Mouse (Mus musculus) liver, embryonic 12.5 days (tissue): ENCODE results near the gene Tcte1. TPM values are rescaled to one million over a fixed set of nuclear protein-coding genes. Genes with fewer than 3 reads are reported as not detected.

Experiments
- ATAC-seq: fragments of 200-750 bp; cut with Nextera tagmentation; 2 replicates; pipeline ENCODE4 v1.8.0; 2017; ENCODE audit warnings: moderate number of reproducible peaks, mild to moderate bottlenecking, moderate library complexity
- H3K27ac ChIP-seq: fragments of 300-500 bp; sonication (generic); 2 replicates; pipeline ENCODE4 v1.5.1; 2016; ENCODE audit warnings: mild to moderate bottlenecking
- H3K27me3 ChIP-seq: fragments of 300-500 bp; sonication (generic); replicated peaks from 2 replicates; pipeline ENCODE4 v1.6.1; 2016; ENCODE audit warnings: mild to moderate bottlenecking, moderate library complexity
- H3K36me3 ChIP-seq: fragments of 300-500 bp; sonication (generic); 2 replicates; pipeline ENCODE4 v1.6.1; 2016; ENCODE audit warnings: mild to moderate bottlenecking, moderate library complexity
- H3K4me1 ChIP-seq: fragments of 300-500 bp; sonication (generic); 2 replicates; pipeline ENCODE4 v1.6.1; 2016
- H3K4me2 ChIP-seq: fragments of 300-500 bp; sonication (generic); 2 replicates; pipeline ENCODE4 v1.6.1; 2016; ENCODE audit warnings: mild to moderate bottlenecking, moderate library complexity
- H3K4me3 ChIP-seq: fragments of 300-500 bp; sonication (generic); 2 replicates; pipeline ENCODE4 v1.5.1; 2016; ENCODE audit warnings: mild to moderate bottlenecking, moderate library complexity
- H3K9ac ChIP-seq: fragments of 300-500 bp; sonication (generic); 2 replicates; pipeline ENCODE4 v1.6.1; 2016; ENCODE audit warnings: mild to moderate bottlenecking, moderate library complexity
- H3K9me3 ChIP-seq: fragments of 300-500 bp; sonication (generic); replicated peaks from 2 replicates; pipeline ENCODE4 v1.6.1; 2016; ENCODE audit warnings: mild to moderate bottlenecking, moderate library complexity
- WGBS: fragments of 180-500 bp; shearing (Covaris S2); methylation state at CpG from one replicate; pipeline ENCODE4 v1.1.7; 2016; ENCODE audit not compliant: insufficient replicate concordance; 5-methylcytosine and 5-hydroxymethylcytosine counted together
- polyA plus RNA-seq: library from polyadenylated mRNA; unstranded; fragments of >200 nt; fragmentation: Nextera tagmentation; extraction: Ambion mirVana; gene quantifications from 2 replicates; pipeline ENCODE4 v1.2.1, GENCODE M21; 2016

Tcte1 gene
- polyA plus RNA-seq, 1 experiment from 2014 or later: 0.14 TPM

- no peak overlapping the region for H3K9ac ChIP-seq
- H3K27ac ChIP-seq: no peak overlapping the region
- ATAC-seq: no peak
- H3K4me1 ChIP-seq: peaks cover 19% of the 10 kb centered on the region
- 48% methylated on average over 8 of the region's 8 CpGs for WGBS
- no peak overlapping the region for H3K4me2 ChIP-seq
- H3K27me3 ChIP-seq: no peaks in the 10 kb centered on the region
- no peak overlapping the region for H3K4me3 ChIP-seq
- no peaks in the 10 kb centered on the region for H3K9me3 ChIP-seq
- H3K36me3 ChIP-seq: peaks cover 49% of the 10 kb centered on the region
Measured at GRCm38 (mm10) chr17:45516488-45516887, 6.7 kb upstream of the Tcte1 start.

GRCm38 (mm10) chr17:45517135-45517534 lies 6.1 kb upstream of the Tcte1 start:
- H3K27me3 ChIP-seq: no peaks in the 10 kb centered on the region
- H3K27ac ChIP-seq: no peak overlapping the region
- ATAC-seq: no peak; the same call in 1 of the 2 replicates
- no peaks in the 10 kb centered on the region for H3K9me3 ChIP-seq
- no peak overlapping the region for H3K4me2 ChIP-seq
- H3K4me1 ChIP-seq: peaks cover 19% of the 10 kb centered on the region
- no peak overlapping the region for H3K9ac ChIP-seq
- peaks cover 49% of the 10 kb centered on the region for H3K36me3 ChIP-seq
- no peak overlapping the region for H3K4me3 ChIP-seq
- 84% methylated on average over 21 of the region's 21 CpGs for WGBS

DNA sequence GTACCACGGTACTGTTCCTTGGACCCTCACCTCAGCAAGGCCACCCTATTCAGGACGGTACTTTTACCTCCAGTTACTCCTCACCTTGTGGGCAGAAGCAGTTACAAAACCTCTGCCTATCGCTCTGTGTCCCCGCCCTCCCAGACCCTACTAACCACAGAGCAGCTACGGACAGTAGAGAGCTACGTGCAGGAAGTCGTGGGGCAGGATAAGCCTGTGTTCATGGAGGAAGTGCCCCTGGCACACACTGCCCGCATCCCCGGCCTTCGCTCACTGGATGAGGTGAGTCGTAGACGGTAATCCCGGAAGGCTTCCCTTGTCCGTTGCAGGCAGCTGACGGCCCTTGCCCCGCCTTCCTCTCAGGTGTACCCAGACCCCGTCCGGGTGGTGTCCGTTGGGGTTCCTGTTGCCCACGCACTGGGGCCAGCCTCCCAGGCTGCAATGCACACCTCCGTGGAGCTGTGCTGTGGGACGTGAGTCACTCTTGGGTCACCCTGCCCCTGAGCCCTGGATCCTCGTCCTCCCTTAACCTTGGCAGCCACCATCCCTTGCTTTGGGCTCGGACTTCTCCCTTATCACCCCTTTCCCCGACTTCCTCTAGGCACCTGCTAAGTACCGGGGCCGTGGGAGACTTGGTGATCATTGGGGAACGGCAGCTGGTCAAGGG lies 5.6 kb upstream of the Tcte1 start:
- Histone ChIP-seq H3K4me3 (no peak overlapping the region), H3K27me3 (no peaks in the 10 kb centered on the region), H3K4me2 (no peak overlapping the region), H3K27ac (no peak overlapping the region), H3K9ac (no peak overlapping the region), H3K36me3 (peaks cover 49% of the 10 kb centered on the region), H3K4me1 (peaks cover 22% of the 10 kb centered on the region), H3K9me3 (no peaks in the 10 kb centered on the region)
- 44% methylated on average over 28 of the region's 28 CpGs for WGBS
- ATAC-seq: no peak

DNA sequence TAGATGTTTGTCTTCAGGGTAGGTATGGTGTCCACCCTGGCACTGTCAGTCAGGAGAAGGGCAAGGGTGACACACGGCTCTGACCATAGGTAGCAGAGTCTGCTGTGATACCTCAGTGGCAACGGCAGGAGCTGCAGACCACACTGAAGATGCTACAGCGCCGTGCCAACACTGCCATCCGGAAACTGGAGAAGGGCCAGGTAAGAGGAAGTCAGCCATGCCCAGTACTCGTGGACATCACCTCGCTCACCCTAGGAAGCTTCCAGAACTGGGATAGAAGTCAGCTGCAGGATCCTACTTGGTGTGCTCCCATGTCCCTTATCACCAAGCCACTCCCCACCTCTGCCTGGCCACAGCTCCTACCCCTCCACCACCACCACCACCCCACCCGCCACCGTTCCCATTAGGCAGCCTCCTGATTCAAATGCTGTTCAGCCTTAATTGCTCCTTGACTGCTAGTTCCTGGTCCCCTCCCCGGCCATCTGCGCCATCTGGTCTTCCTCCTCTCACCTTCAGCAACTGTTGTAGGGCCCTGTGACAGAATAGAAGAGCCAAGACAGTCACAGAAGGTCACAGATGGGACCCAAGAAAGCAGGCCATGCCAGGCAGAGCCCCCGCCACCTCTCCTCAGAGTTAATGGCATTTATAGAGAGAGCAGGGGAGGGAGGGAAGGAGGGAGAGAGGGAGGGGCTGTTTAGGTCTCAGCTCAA lies 4.3 kb upstream of the Tcte1 start:
- no peak overlapping the region for H3K9ac ChIP-seq
- H3K4me2 ChIP-seq: no peak overlapping the region
- ATAC-seq: no peak
- peaks cover 7% of the 10 kb centered on the region for H3K27me3 ChIP-seq
- H3K36me3 ChIP-seq: peaks cover 49% of the 10 kb centered on the region
- peaks cover 31% of the 10 kb centered on the region for H3K4me1 ChIP-seq
- 67% methylated on average over 12 of the region's 12 CpGs for WGBS
- H3K9me3 ChIP-seq: no peaks in the 10 kb centered on the region
- H3K27ac ChIP-seq: no peak overlapping the region
- H3K4me3 ChIP-seq: no peak overlapping the region

DNA sequence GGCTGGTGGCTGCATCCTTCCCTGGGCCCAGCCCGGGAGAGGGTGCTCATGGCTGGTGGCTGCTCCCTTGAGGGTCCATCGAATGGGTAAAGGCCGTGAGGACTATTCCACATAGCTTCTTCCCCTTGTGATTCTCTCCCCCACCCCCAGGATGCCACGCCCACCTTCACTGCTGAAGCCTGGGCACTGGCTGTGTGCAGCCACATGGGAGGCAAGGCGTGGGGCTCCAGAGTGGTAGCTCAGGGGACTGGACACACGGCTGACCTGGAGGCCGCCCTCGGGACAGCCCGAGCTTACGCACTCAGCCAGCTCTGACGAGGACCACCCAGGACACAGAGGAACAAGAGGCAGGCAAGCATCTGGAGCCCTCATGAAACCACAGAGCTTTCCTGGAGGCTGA lies 3.1 kb upstream of the Tcte1 start:
- Histone ChIP-seq H3K9me3 (no peaks in the 10 kb centered on the region), H3K36me3 (peaks cover 49% of the 10 kb centered on the region), H3K27ac (no peak overlapping the region), H3K27me3 (peaks cover 19% of the 10 kb centered on the region), H3K4me1 (peaks cover 28% of the 10 kb centered on the region), H3K9ac (no peak overlapping the region), H3K4me3 (no peak overlapping the region), H3K4me2 (no peak overlapping the region)
- WGBS: 73% methylated on average over 11 of the region's 11 CpGs
- no peak for ATAC-seq

DNA sequence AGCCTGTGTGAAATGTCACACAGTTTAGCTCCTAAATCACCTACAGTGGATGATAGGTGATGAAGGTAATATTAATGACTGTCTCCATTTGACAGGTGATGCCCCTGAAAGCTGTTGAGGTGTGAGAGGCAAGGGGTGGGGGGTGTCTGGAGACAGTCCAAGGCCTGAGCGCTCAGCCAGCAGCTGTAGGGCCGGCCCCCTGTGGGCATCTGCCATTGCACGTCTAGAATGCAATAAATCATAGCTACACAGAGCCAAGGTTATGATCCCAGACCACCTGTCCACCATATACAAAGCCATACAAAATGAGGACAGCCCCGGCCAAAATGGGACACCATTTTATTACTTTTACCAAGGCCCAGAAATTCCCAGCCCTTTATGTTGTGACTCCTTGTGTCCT lies 1.7 kb downstream of the Tcte1 start:
- Histone ChIP-seq H3K4me2 (no peak overlapping the region), H3K9ac (no peak overlapping the region), H3K4me3 (no peak overlapping the region), H3K9me3 (no peaks in the 10 kb centered on the region), H3K36me3 (peaks cover 11% of the 10 kb centered on the region), H3K4me1 (peaks cover 12% of the 10 kb centered on the region), H3K27ac (no peak overlapping the region), H3K27me3 (peaks cover 65% of the 10 kb centered on the region)
- ATAC-seq: no peak
- 61% methylated on average over 4 of the region's 4 CpGs for WGBS

GRCm38 (mm10) chr17:45526571-45526970 lies 3.3 kb downstream of the Tcte1 start:
- 35% methylated on average over 5 of the region's 5 CpGs for WGBS
- peaks cover 12% of the 10 kb centered on the region for H3K4me1 ChIP-seq
- no peaks in the 10 kb centered on the region for H3K9me3 ChIP-seq
- no peaks in the 10 kb centered on the region for H3K36me3 ChIP-seq
- no peak overlapping the region for H3K4me3 ChIP-seq
- H3K9ac ChIP-seq: no peak overlapping the region
- no peak overlapping the region for H3K27ac ChIP-seq
- peaks cover 80% of the 10 kb centered on the region for H3K27me3 ChIP-seq
- no peak overlapping the region for H3K4me2 ChIP-seq
- no peak for ATAC-seq

DNA sequence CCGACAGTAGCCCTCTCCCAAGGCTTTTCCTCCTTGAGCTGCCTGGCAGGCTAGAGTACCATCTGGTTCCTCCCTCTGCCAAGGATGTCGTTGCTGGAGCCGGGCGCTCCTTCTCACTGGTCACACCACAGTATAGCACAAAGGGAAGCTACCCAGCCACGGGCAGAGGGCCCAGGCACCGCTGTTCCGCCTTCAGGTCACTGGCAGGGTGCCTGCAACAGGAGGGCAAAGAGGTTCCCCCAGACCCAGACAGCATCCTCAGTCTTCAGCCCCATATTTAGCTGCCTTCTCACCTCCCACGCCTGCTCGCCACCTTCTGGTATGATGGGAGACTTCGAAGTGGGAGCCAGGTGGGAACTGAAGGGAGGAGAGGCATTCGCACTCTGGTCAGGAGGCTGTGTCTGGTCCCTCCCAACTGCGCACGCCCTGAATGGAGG lies 7.1 kb downstream of the Tcte1 start:
- no peak overlapping the region for H3K27ac ChIP-seq
- no peak overlapping the region for H3K9ac ChIP-seq
- H3K4me2 ChIP-seq: no peak overlapping the region
- peaks cover 94% of the 10 kb centered on the region for H3K27me3 ChIP-seq
- no peak for ATAC-seq
- WGBS: 36% methylated on average over 13 of the region's 13 CpGs
- no peaks in the 10 kb centered on the region for H3K4me1 ChIP-seq
- H3K9me3 ChIP-seq: no peaks in the 10 kb centered on the region
- H3K4me3 ChIP-seq: no peak overlapping the region
- no peaks in the 10 kb centered on the region for H3K36me3 ChIP-seq

DNA sequence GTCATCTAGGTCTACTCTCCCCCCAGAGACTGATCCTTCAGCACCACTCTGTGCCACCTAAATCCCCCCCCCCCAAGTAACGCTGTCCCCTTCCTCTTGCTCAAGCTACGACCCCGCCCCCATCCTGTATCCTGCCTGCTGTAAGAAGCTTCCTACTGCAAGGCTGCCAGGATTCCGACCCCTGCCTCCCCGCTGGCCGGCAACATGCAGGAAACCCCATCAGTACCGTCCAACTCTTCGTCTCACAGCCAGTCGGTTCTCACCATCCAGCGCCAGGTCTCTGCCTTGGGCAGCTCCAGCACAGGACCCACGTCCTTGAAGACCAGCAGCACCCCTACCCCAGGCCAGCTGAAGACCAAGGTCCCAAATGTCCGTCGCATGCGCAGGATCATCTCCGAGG lies 9.7 kb downstream of the Tcte1 start:
- no peak overlapping the region for H3K4me3 ChIP-seq
- H3K36me3 ChIP-seq: no peaks in the 10 kb centered on the region
- H3K27ac ChIP-seq: no peak overlapping the region
- 31% methylated on average over 15 of the region's 15 CpGs for WGBS
- no peaks in the 10 kb centered on the region for H3K9me3 ChIP-seq
- H3K27me3 ChIP-seq: peaks cover 93% of the 10 kb centered on the region
- H3K4me1 ChIP-seq: no peaks in the 10 kb centered on the region
- H3K9ac ChIP-seq: no peak overlapping the region
- H3K4me2 ChIP-seq: no peak overlapping the region
- ATAC-seq: no peak

DNA sequence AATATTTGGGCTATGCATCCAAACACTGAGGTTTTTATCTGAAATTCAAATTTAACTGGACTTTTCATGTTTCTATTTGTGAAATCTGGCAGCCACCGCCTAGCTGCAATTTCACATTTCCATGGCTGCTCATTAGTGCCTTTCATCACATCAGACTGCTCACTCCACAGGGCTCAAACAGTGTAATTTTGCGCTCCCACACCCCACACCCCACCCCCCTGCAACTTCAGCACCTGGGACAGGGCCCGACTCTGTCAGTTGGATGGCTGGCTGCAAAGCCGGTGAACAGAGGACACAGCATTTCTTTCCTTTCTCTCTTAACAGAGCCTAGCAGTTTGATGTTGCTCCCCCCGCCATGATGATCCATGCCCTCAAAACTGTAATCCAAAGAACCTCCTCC lies 13.0 kb downstream of the Tcte1 start:
- Histone ChIP-seq H3K4me1 (no peaks in the 10 kb centered on the region), H3K9me3 (no peaks in the 10 kb centered on the region), H3K36me3 (no peaks in the 10 kb centered on the region), H3K4me2 (no peak overlapping the region), H3K27ac (no peak overlapping the region), H3K9ac (no peak overlapping the region), H3K4me3 (no peak overlapping the region), H3K27me3 (peaks cover 96% of the 10 kb centered on the region)
- WGBS: 14% methylated on average over 5 of the region's 5 CpGs
- ATAC-seq: no peak

DNA sequence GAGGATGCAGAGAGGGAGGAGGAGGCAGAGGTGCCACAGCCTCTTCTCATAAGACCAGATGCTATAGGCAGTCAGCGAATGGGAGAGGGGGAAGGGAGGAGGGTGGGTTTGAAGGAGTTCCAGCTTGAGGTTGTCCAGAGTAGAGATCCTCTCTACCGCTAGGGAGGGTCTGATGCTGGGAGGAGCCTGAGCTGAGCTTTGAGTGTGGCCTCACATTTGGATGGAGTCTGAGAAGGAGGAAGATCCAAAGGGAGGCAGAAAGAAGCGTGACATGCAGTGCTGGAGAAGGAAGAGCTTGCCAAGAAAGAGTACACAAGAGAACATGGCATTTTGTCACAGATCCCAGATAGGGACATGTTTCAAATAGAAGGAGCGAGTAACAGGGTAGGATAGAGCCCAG lies 15.2 kb downstream of the Tcte1 start:
- no peaks in the 10 kb centered on the region for H3K4me1 ChIP-seq
- no peak overlapping the region for H3K4me3 ChIP-seq
- H3K9me3 ChIP-seq: no peaks in the 10 kb centered on the region
- 46% methylated on average over 4 of the region's 4 CpGs for WGBS
- H3K36me3 ChIP-seq: no peaks in the 10 kb centered on the region
- peaks cover 96% of the 10 kb centered on the region for H3K27me3 ChIP-seq
- ATAC-seq: no peak
- H3K27ac ChIP-seq: no peak overlapping the region
- H3K4me2 ChIP-seq: no peak overlapping the region
- no peak overlapping the region for H3K9ac ChIP-seq

DNA sequence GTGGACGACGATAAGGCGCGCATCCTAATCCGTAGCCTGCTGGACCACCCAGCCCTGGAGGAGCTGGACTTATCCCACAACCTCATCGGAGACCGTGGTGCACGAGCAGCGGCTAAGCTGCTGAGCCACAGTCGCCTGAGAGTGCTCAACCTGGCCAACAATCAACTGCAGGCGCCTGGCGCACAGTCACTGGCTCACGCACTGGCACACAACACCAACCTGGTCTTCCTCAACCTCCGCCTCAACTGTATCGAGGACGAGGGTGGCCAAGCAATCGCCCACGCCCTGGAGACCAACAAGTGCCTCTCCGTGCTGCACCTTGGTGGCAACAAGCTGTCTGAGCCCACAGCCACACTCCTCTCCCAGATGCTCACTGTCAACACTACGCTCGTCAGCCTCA lies 16.4 kb downstream of the Tcte1 start:
- ATAC-seq: no peak
- Histone ChIP-seq H3K9ac (no peak overlapping the region), H3K4me3 (no peak overlapping the region), H3K4me1 (no peaks in the 10 kb centered on the region), H3K36me3 (no peaks in the 10 kb centered on the region), H3K9me3 (no peaks in the 10 kb centered on the region), H3K27ac (no peak overlapping the region), H3K27me3 (peaks cover 99% of the 10 kb centered on the region), H3K4me2 (no peak overlapping the region)
- WGBS: 60% methylated on average over 21 of the region's 21 CpGs
